Mouse (Mus musculus) urinary bladder, postnatal 10 days (tissue): ENCODE results near the gene Olfr1025-ps1.

Source experiments
- DNase-seq: peaks from one replicate; pipeline ENCODE4 v3.0.0; 2022; ENCODE audit warnings: low spot score

Gene Olfr1025-ps1

GRCm38 (mm10) chr2:85914893-85915292 is at the start of gene Olfr1025-ps1:
Gene Olfr1025-ps1 (plus strand): TSS chr2:85915193.
- DNase-seq: no peak

- DNase-seq: no peak
Observed at GRCm38 (mm10) chr2:85868294-85868693, 46.7 kb upstream of the Olfr1025-ps1 start, which contains the start of gene Olfr1022. Gene Olfr1022 (plus strand): TSS chr2:85868594.

GRCm38 (mm10) chr2:85885340-85885739 is 29.7 kb upstream of the Olfr1025-ps1 start, which contains the start of gene Olfr1023:
Gene Olfr1023 (plus strand): TSS chr2:85885640.
- no peak for DNase-seq

- no peak for DNase-seq
Observed at GRCm38 (mm10) chr2:85904952-85905351, 10.0 kb upstream of the Olfr1025-ps1 start, which contains the start of gene Olfr1024. Gene Olfr1024 (minus strand): TSS chr2:85905052.

- DNase-seq: no peak
Observed at GRCm38 (mm10) chr2:85913197-85913596, 1.8 kb upstream of the Olfr1025-ps1 start.

- DNase-seq: no peak
Observed at GRCm38 (mm10) chr2:85921258-85921657, 6.3 kb downstream of the Olfr1025-ps1 start, which contains the start of gene Olfr1026. Gene Olfr1026 (plus strand): TSS chr2:85921558.

- DNase-seq: no peak
Observed at GRCm38 (mm10) chr2:85950137-85950536, 35.1 kb downstream of the Olfr1025-ps1 start, which contains the start of gene Olfr1028. Gene Olfr1028 (plus strand): TSS chr2:85950437.
